Mouse (Mus musculus): ENCODE data around the gene Wwp2. TPM values are rescaled to one million over a fixed set of nuclear protein-coding genes. Genes with fewer than 3 reads are reported as not detected.

Wwp2 gene
- 33.2 and 35.0 TPM in 2 replicates for polyA plus RNA-seq (2012)

DNA sequence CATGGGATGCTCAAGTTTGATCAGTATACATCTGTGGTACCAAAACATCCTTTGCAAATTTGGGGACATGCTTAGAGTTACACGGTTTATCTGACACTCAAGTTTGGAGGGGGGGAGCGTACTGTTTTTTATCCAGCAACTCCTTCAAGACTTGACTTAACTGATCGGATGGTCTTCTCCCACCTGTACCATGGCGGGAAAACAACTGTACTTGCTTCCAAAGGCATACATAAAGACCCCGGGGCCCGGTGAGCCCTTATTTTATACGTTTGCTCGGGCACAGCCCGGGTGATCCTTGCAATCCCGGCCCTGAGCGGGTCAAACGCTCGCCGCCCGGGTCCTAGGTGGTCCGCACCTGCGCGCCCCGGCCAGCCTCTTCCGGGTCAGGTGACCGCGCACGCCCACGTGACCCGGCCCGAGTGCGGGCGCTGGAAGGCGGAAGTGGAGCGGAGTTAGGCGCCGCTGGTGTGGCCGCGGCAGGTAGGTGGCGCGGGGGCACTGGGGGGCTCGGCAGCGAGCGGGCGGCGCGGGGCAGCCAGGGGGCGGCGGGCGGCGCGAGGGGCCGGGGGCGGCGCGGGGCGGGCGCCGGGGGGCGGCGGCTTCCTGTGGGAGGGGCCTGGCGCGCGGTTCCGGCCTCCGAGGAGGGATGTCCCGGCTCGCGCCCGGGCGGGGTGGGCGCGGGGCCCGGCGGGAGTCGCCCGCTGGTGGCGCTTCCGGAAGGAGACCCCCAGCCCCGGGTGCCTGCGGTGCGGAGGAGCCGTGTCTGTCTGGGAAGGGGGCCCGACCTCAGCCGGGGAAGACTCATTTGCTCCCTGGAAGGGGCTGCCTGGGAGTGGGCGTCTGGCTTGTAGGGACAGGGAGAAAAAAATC is at the start of gene Wwp2:
Gene Wwp2 (plus strand): TSS at position 404 of the 870 bp plus-strand sequence.
- no peak for TF ChIP-seq GATA1 (IDR thresholded peaks at IDR 0.05; ENCODE audit: low read length)

DNA sequence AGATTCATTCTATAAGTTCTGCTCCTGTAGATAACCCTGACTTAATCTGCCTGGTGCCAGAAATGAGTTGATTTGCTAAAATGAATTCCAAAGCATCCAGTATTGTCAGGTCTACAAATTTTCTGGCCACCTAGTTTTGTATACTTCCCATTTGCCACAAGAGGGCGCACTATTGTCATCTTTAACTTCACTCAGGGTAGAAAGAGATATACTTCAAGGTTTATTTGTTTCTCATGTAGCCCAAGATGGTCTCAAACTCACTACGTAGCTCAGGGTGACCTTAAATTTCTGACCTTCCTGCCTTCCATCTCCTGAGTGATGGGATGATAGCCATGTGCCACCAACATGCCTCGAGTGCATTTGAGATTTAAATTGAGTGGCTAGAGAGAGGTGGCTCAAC is 49.5 kb upstream of the Wwp2 start:
- TF ChIP-seq GATA1 (IDR thresholded peaks at IDR 0.05; ENCODE audit: low read length): no peak

DNA sequence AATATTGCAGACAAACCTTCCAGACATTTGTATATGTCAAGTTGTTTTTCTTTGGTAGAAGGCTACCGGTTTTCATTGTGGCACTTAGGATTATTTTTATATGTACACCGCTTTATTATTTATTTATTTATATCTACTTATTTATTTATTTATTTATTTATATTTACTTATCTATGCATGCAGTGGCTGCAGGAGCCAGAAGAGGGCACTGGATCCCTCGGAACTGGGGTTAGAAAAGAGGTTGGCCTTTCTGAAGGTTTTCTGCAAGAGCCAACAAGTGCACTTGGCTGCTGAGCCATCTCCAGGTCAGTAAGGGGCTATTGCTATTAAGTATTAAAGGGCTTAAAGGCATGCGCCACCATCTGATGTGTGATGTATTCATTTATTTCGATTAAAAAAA is 48.3 kb upstream of the Wwp2 start:
- no peak for TF ChIP-seq GATA1 (IDR thresholded peaks at IDR 0.05; ENCODE audit: low read length)

GRCm38 (mm10) chr8:107389557-107389956 is 46.6 kb upstream of the Wwp2 start:
- no peak for TF ChIP-seq GATA1 (IDR thresholded peaks at IDR 0.05; ENCODE audit: low read length)

GRCm38 (mm10) chr8:107390476-107391135 is 45.6 kb upstream of the Wwp2 start:
- TF ChIP-seq GATA1 (IDR thresholded peaks at IDR 0.05; ENCODE audit: low read length): no peak

DNA sequence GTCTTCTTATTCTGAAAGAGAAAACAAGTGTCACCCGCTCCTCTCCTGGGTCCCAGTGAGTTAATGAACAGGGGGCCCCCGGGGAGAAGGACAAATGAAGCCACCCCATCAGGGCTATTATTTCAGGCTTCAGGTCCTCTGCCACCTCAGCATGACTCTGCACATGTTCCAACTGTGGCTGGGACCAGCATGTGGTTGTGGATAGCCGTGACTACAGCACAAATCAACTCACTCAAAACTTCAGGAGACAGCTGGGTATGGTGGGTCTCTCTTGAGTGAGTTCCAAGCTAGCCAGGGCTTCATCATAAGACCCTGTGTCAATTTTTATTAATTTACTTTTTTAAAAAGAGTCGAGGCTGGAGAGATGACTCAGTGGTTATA is 45.0 kb upstream of the Wwp2 start:
- TF ChIP-seq GATA1 (IDR thresholded peaks at IDR 0.05; ENCODE audit: low read length): no peak

- TF ChIP-seq GATA1 (IDR thresholded peaks at IDR 0.05; ENCODE audit: low read length): no peak
Measured at GRCm38 (mm10) chr8:107395397-107395796, 40.8 kb upstream of the Wwp2 start.

- TF ChIP-seq GATA1 (IDR thresholded peaks at IDR 0.05; ENCODE audit: low read length): no peak
Measured at GRCm38 (mm10) chr8:107396106-107396670, 40.0 kb upstream of the Wwp2 start.

- TF ChIP-seq GATA1 (IDR thresholded peaks at IDR 0.05; ENCODE audit: low read length): no peak
Measured at GRCm38 (mm10) chr8:107397665-107398064, 38.5 kb upstream of the Wwp2 start.

- no peak for TF ChIP-seq GATA1 (IDR thresholded peaks at IDR 0.05; ENCODE audit: low read length)
Measured at GRCm38 (mm10) chr8:107399495-107399894, 36.7 kb upstream of the Wwp2 start.

GRCm38 (mm10) chr8:107401866-107402265 is 34.3 kb upstream of the Wwp2 start:
- TF ChIP-seq GATA1 (IDR thresholded peaks at IDR 0.05; ENCODE audit: low read length): no peak

DNA sequence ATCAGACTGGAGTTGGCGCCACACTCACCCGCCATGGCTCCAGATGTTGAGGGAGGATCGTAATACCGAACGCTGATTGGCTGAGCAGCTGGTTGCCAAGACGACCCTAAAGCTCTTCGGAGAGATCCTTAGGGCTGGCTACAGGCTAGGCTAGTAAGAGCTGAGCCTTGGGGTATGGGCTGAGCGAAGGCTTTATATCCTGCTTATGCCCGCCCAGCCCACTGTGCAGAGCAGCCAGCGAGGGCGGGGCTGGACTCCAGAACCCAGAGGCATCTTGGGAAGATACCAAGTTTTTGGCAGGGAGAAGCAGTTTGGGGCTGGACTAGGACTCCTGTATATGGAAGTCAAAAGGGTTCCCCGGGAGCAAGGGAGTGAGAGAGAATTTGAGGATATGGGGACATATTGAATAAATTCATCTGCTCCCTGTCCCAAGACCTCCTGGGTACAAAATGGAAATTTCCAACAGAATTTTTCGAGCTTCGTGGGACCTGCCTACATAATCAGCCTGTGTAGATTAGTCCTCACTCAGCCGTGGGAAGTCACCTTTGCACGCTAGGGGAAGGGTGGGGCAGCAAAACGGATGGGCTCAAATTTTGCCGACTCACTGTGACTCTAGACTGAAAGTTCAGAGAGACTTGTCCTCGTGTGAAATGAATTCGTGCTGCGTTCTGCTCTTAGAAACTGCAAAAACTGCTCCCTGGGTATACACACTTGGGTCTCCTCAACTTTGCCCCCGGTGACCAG is 33.0 kb upstream of the Wwp2 start, which contains the start of gene Nqo1:
Gene Nqo1 (minus strand): TSS at position 169 of the 744 bp plus-strand sequence.
- no peak for TF ChIP-seq GATA1 (IDR thresholded peaks at IDR 0.05; ENCODE audit: low read length)

DNA sequence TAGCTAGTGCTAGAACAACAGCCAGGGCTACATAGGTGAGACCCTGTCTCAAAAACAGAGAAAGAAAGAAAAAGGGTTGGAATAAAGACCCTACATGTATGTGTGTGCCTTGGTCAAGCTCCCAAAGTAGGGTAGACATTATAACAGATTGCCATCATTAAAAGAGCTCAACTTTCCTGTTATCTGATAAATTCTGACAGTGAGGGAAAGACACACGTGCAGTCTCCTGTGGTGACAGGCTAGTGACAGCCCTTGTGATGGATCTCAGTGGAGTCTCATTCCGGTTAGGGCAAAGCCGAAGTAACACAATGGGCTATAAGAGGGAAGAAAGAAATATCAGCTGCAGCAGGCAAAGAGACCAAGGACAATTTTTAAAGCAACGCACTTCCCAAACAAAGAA is 32.1 kb upstream of the Wwp2 start:
- TF ChIP-seq GATA1 (IDR thresholded peaks at IDR 0.05; ENCODE audit: low read length): no peak

DNA sequence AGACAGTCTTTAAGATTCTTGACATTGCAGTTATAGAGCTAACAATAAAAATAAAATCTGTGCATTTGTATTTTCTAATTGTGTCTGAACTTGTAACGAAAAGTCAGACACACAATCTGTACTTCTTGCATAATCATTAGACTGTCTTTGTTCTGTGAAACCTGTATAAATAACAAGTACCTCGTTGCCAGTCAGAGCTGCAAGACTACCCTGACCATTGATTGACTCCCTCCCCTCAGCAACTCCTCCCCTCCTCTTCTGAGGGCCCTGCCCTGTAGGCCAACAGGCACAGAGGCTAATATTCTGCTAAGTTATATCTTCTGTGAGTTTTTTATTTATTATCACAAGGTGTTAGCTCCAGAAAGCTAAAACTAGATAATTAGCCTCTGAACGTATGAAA is 30.2 kb upstream of the Wwp2 start:
- no peak for TF ChIP-seq GATA1 (IDR thresholded peaks at IDR 0.05; ENCODE audit: low read length)

DNA sequence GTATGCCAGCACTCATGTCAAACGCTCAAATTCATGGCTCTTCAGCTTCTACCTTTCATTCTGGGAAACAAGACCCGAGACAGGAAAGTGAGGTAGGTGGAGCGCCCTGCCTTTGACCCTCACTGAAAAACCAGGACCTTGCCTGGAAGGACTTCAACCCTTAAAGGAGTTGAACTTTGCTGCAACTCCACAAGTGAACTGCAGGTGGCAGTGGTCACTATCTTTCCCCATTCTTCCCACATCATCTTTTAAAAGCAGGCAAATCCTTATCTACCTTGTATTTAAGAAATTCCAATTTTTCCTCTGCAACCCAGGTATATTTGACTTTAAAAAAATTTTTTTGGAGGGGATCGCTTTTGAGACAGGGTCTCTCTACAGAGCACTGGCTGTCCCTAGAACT is 24.8 kb upstream of the Wwp2 start:
- TF ChIP-seq GATA1 (IDR thresholded peaks at IDR 0.05; ENCODE audit: low read length): no peak

DNA sequence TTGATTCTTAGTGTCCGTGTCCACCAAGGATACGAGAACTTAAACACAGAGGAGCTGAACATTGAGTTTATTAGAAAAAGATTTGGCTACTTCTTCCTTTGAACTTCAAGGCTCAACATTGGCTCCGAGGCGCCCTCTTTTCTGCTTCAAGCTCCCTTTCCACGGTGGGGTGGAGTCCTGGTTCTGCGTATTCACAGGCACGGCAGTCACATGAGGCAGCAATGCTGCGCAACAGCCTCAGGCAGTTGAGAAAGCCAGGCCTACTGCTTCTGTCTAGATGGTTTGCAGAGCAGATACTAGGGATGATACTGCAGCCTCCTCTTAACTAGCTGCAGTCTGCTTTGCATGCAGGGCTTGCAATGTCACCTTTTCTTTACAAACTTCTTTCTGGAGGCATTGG is 23.6 kb upstream of the Wwp2 start:
- no peak for TF ChIP-seq GATA1 (IDR thresholded peaks at IDR 0.05; ENCODE audit: low read length)
